Mouse (Mus musculus): ENCODE results near the gene Rassf1. TPM values are rescaled to one million over a fixed set of nuclear protein-coding genes. Genes with fewer than 3 reads are reported as not detected.

Gene Rassf1
- 35.4 and 39.0 TPM in 2 replicates for polyA plus RNA-seq (2015; fragmentation: Nextera tagmentation; extraction: Ambion mirVana)

DNA sequence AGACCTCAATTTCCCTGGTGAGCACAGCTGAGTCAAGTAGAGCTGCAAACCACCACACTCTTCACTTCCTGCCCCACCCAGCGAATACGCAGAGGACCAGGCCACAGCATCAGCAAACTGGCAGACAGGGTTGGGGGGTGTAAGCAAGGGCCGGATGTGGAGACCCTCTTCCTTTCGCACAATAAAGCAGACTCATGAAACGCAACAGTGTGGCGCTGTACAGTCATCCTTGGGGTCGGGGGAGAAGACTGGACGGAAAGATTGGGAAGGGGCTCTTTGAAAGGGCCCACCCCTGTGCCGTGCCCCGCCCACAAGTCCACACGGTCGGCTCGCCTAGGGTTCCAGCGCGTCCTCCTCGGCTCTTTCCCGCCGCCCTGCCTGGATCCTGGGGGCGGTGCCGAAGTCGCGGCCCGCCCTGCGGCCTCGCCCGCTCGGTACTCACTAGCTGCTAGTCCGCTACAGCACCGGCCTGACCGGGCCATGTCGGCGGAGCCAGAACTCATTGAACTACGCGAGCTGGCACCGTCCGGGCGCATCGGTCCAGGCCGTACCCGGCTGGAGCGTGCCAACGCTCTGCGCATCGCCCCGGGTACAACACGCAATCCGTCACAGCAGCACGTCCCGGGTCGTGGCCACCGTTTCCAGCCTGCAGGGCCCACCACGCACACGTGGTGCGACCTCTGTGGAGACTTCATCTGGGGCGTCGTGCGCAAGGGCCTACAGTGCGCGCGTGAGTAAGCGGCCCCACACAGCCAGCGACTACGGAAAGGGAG lies at the start of gene Rassf1:
Gene Rassf1, plus strand, starts transcription at position 439 of the 773 bp plus-strand sequence.
- no peaks in the 10 kb centered on the region for H3K36me3 ChIP-seq
- H3K4me3 ChIP-seq = peak within 1 kb of the TSS; percentile 36
- H3K27ac ChIP-seq (replicated peaks) = 0 out of 2 replicates have a peak within 1 kb of the TSS, but pooled peaks have one; percentile 28
- H3K4me2 ChIP-seq = peak within 1 kb of the TSS; percentile 97
- H3K9ac ChIP-seq = peak within 1 kb of the TSS; percentile 68
- H3K9me3 ChIP-seq = no peaks in the 10 kb centered on the region
- ATAC-seq (ENCODE audit: low read depth) = no peak
- peaks cover 56% of the 10 kb centered on the region for H3K27me3 ChIP-seq
- 1% methylated on average over 63 of the region's 63 CpGs for whole genome bisulfite sequencing
- H3K4me1 ChIP-seq (replicated peaks) = peaks cover 61% of the 10 kb centered on the region

DNA sequence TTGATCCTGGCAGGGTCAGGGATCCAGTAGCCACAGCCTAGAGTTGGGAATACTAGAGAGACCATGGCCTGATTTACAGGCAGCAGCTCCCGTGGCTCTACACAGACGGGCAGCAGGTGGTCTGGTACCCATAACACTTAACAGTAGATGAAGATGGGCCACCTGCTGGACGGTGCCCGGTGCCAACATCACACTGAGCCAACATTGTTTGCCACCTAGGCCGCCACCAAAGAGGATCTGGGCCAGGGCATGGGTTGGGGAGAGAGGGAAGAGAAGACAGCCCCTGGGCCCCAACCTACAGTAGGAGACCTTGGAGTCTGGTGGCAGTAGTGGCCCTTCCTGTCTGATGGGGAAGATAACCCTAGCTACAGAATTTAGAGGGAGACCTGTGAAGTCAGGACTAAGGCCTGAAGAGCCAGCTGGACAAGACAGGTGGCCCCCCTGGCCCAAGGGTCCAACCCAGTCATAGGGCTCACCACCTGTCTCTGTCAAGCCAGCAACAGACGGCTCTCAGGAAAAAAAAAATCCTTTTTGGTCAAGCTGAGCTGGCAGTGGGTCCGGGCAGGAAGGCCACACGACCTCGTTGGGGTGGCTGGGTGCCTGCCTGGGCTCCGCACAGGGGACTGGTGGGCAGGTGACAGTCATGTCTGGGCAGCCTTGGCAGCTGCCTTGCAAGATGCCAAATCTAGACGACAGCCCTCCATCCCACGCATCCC lies 49.1 kb upstream of the Rassf1 start:
- no peaks in the 10 kb centered on the region for H3K27me3 ChIP-seq
- H3K27ac ChIP-seq (replicated peaks) = no peak overlapping the region
- H3K4me3 ChIP-seq = no peak overlapping the region
- ATAC-seq (ENCODE audit: low read depth) = no peak
- H3K4me2 ChIP-seq = no peak overlapping the region
- WGBS = 79% methylated on average over 12 of the region's 12 CpGs
- peaks cover 17% of the 10 kb centered on the region for H3K36me3 ChIP-seq
- no peak overlapping the region for H3K9ac ChIP-seq
- H3K4me1 ChIP-seq (replicated peaks) = peaks cover 61% of the 10 kb centered on the region
- H3K9me3 ChIP-seq = no peaks in the 10 kb centered on the region

DNA sequence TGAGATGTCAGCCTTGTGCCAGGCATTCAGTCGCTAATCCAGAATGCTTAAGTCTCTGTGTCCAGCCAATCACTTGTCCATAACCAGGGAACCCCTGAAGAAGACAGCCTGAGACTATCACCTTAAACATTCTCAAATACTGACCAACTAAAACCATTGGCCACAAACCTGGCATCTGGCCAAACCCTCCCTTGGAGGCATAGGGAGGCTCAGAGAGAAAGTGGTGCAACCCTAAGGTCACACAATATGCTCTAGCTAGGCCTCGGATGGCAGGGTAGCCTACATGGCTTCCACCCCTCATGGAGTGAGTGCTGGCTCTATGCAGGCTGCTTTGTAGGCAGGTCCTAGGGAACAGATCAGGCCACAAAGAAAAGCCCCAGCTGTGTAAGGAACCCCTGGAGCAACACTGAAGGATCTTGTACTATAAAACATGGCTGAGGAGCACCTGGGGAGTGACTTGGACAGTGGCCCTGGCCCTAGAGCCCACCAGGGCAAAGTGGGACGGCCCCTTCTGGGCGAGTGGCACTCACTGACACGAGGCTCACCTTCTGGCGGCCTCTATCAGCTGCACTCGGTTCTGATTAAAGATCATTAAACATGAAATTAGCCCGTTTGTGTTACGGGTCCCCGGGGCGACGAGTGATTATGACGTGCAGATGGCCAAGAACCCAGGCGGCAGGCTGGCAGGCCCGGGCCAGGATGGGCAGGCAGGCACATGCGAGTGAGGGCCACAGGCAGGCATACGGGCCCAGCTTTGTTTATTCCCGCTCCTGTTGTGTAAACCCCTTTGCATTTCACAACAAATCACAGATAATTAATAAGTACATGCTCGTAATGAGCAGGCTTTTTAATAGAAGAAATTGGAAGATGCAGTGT lies 46.5 kb upstream of the Rassf1 start:
- 35% methylated on average over 19 of the region's 19 CpGs for WGBS
- Histone ChIP-seq H3K27ac (replicated peaks) (peak overlapping the region; percentile 90), H3K4me1 (replicated peaks) (peaks cover 87% of the 10 kb centered on the region), H3K9ac (peak overlapping the region; percentile 36; the same call in 1 of the 2 replicates), H3K4me2 (no peak overlapping the region), H3K36me3 (peaks cover 7% of the 10 kb centered on the region; the same call in 1 of the 2 replicates), H3K4me3 (no peak overlapping the region), H3K27me3 (no peaks in the 10 kb centered on the region), H3K9me3 (no peaks in the 10 kb centered on the region)
- ATAC-seq (ENCODE audit: low read depth) = peak; percentile 62

DNA sequence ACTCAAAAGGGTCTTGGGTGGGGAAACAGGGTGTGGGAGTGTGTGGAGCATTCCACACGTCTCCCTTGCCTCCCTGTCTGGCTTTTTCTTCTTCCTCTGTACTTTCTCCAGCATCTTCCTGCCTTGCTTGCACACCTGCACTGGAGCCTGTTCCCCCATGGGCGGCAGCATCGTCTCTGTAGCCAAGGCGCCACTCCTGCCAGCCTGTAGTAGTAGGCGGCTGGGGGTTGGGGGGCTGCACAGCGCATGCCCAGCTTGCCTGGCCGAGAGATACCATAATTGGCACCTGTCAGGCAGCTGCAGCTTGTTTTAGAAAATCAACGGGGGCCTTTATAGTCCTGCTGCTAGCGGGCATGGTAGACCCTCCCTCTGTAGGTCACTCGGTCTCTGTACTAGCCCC lies 43.1 kb upstream of the Rassf1 start:
- ATAC-seq (ENCODE audit: low read depth) = no peak; the same call in 1 of the 2 replicates
- H3K9me3 ChIP-seq = no peaks in the 10 kb centered on the region
- H3K4me3 ChIP-seq = no peak overlapping the region
- H3K36me3 ChIP-seq = peaks cover 3% of the 10 kb centered on the region; the same call in 1 of the 2 replicates
- 0 out of 2 replicates have a peak overlapping the region, but pooled peaks have one; percentile 1 for H3K9ac ChIP-seq
- H3K27me3 ChIP-seq = no peaks in the 10 kb centered on the region
- WGBS = 35% methylated on average over 10 of the region's 10 CpGs
- peak overlapping the region; percentile 86 for H3K27ac ChIP-seq (replicated peaks)
- peaks cover 100% of the 10 kb centered on the region for H3K4me1 ChIP-seq (replicated peaks)
- H3K4me2 ChIP-seq = no peak overlapping the region

DNA sequence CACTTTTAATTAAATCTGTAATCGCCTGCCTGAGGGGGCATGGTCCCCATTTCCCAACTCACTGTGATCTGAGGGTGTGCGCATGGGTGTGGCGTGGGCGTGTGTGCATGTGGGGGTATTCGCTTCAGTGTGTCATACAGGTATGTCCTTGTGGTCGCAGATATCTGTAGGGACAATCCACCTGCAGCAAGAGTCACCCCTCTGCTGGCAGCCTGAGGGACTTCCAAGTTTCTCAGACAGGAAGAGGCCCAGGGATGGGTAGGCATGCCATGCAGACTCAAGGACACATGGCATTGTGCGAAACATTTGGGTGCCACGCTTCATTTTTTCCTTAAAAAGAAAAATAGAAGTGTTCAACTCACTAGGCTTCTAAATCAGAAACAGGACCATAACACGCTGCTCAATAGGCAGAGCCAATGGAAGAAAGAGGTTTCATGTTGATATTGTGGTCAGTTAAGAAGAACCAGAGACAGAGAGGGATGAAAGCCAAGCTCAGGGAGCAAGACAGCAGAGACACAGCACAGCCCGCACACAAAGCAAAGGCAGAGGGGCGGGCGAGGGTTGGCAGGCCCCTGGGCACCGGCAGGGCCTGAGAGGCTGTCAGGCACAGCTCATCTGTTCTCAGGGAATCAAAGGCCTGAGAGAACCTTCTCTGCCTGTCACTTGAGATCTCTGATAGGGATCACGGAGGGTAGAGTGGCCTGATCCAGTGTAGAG lies 40.8 kb upstream of the Rassf1 start:
- Histone ChIP-seq H3K4me1 (replicated peaks) (peaks cover 90% of the 10 kb centered on the region), H3K9ac (no peak overlapping the region)
- WGBS = 71% methylated on average over 14 of the region's 14 CpGs

DNA sequence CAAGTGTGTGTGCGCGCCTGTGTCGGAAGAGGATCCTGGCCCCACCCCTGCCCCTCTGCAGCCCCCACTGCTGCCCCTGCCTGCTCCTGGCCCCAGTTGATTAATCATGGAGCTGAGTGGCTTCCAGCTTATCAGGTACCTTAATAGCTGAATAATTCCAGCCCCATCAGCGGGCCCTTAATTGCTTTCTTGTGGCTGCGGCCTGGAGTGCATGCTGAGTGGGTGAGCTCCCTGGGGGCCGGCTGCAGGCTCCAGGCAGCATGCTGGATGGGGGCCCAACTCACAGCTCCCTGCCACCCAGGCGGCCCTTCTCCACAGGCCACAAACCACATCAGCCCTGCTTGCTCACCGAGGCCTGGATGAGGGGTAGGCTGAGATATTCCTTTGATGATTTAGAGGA lies 39.9 kb upstream of the Rassf1 start:
- H3K9ac ChIP-seq = peak overlapping the region; percentile 38; the same call in 1 of the 2 replicates
- H3K4me3 ChIP-seq = no peak overlapping the region
- no peaks in the 10 kb centered on the region for H3K27me3 ChIP-seq
- peaks cover 3% of the 10 kb centered on the region; the same call in 1 of the 2 replicates for H3K36me3 ChIP-seq
- H3K9me3 ChIP-seq = no peaks in the 10 kb centered on the region
- peak overlapping the region; percentile 86 for H3K27ac ChIP-seq (replicated peaks)
- H3K4me2 ChIP-seq = no peak overlapping the region
- ATAC-seq (ENCODE audit: low read depth) = no peak
- peaks cover 81% of the 10 kb centered on the region for H3K4me1 ChIP-seq (replicated peaks)
- 30% methylated on average over 8 of the region's 8 CpGs for WGBS

More for the DNA sequence above, 40.8 kb upstream of the Rassf1 start:
- H3K36me3 ChIP-seq = peaks cover 3% of the 10 kb centered on the region; the same call in 1 of the 2 replicates
- no peak for ATAC-seq (ENCODE audit: low read depth)
- no peaks in the 10 kb centered on the region for H3K27me3 ChIP-seq
- H3K4me3 ChIP-seq = no peak overlapping the region
- H3K4me2 ChIP-seq = no peak overlapping the region
- peak overlapping the region; percentile 86 for H3K27ac ChIP-seq (replicated peaks)
- no peaks in the 10 kb centered on the region for H3K9me3 ChIP-seq

DNA sequence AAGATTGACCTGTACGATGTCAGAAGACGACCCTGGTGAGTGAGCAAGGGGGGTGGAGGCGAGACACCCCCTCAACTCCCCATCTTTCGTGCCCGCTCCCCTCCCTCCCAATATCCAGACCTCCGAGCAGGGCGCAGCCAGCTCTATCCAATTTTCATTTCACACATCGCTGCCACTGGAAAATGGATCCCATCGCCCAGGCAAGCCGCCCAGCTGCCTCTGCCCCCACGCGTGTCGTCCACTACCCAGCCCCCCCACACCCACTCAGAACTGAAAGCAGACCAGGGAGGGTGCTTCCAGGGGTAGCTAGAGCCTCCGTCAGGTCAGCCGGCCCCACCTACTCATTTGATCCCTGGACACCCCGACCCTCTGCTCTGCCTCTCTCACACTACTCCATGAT lies 39.0 kb upstream of the Rassf1 start:
- no peak for ATAC-seq (ENCODE audit: low read depth)
- WGBS = 51% methylated on average over 16 of the region's 16 CpGs
- no peak overlapping the region for H3K4me2 ChIP-seq
- no peaks in the 10 kb centered on the region for H3K27me3 ChIP-seq
- no peak overlapping the region for H3K9ac ChIP-seq
- no peak overlapping the region for H3K4me3 ChIP-seq
- no peaks in the 10 kb centered on the region for H3K9me3 ChIP-seq
- H3K36me3 ChIP-seq = peaks cover 11% of the 10 kb centered on the region; the same call in 1 of the 2 replicates
- peak overlapping the region; percentile 86 for H3K27ac ChIP-seq (replicated peaks)
- peaks cover 72% of the 10 kb centered on the region for H3K4me1 ChIP-seq (replicated peaks)

DNA sequence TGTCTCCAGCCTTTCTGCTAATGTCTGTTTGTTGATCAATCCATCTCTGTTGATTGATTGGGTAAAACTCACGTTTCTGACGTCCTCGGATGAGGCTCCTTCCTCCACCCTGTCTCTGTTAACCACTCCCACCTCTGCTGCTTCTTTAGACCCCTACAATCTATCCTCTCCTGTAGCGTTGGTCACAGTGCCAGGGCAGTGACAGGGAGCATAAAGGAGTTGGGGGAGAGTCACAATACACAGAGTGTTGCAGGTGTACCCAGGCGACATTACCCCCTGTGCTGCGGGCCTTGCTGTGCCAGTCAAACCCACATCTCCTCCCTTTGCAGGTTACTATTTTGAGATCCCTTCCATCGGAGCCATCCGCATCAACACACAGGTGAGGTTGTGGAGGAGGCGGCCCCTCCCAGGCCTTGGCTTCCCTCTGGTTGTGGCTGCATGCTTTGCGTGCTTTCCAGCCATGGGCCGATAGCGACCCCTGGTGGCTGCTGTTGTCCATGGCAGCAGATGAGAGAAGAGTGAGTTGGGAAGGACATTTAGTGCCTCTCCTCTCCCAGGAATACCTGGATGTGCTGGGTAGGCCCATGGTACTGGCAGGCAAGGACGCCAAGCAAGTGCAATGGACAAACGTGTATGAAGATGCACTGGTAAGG lies 36.9 kb upstream of the Rassf1 start:
- Histone ChIP-seq H3K36me3 (peaks cover 26% of the 10 kb centered on the region; the same call in 1 of the 2 replicates), H3K4me2 (no peak overlapping the region), H3K9ac (no peak overlapping the region; the same call in 1 of the 2 replicates), H3K4me3 (no peak overlapping the region), H3K27ac (replicated peaks) (peak overlapping the region; percentile 86; the same call in 1 of the 2 replicates), H3K4me1 (replicated peaks) (peaks cover 51% of the 10 kb centered on the region), H3K9me3 (no peaks in the 10 kb centered on the region), H3K27me3 (peaks cover 3% of the 10 kb centered on the region; the same call in 1 of the 2 replicates)
- peak; percentile 24; the same call in 1 of the 2 replicates for ATAC-seq (ENCODE audit: low read depth)
- 23% methylated on average over 14 of the region's 14 CpGs for whole genome bisulfite sequencing

DNA sequence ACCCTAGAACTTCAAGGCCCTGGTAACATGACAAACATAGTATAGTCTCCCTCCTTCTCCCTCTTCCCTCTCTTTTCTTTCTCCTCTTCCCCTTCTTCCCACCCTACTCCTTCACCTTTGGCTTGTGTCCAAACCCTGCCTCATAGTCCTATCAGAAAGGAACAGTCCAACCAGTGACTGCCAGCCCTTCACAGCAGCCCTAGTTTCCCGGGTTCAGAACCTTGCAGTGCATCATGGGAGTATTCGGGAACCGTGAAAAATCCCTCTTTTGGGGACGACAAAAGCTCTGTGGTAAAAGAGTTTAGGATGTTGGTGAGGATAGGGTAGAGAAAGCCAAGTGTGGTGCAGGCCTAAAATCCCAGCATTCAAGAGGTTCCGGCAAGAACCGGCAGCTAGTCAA lies 31.0 kb upstream of the Rassf1 start:
- Histone ChIP-seq H3K4me2 (no peak overlapping the region), H3K36me3 (peaks cover 42% of the 10 kb centered on the region), H3K27me3 (peaks cover 21% of the 10 kb centered on the region), H3K27ac (replicated peaks) (no peak overlapping the region; the same call in 1 of the 2 replicates), H3K4me3 (no peak overlapping the region), H3K9me3 (no peaks in the 10 kb centered on the region), H3K9ac (no peak overlapping the region), H3K4me1 (replicated peaks) (peaks cover 28% of the 10 kb centered on the region)
- 38% methylated on average over 6 of the region's 6 CpGs for WGBS
- no peak for ATAC-seq (ENCODE audit: low read depth)

DNA sequence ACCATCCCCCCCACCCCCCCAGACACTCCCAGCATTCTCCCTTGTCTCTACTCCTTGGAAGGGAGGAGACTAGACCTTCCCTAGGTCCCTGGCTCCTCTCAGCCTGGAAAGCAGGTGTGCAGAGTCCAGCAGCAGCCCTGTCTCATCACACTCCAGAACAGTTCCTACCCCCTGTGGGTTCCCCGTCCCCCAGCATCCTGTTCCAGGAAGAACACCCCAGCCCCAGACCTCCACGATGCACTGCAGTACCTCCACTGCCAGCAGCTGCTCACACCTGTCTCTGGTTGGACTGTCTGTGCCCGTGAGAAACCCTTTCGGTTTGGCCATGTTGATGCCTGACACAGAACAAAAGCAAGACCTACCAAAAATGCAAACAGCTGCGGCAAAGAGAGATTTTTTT lies 30.2 kb upstream of the Rassf1 start:
- 64% methylated on average over 5 of the region's 5 CpGs for WGBS
- Histone ChIP-seq H3K36me3 (peaks cover 47% of the 10 kb centered on the region), H3K4me2 (no peak overlapping the region), H3K4me1 (replicated peaks) (peaks cover 30% of the 10 kb centered on the region), H3K27me3 (peaks cover 30% of the 10 kb centered on the region), H3K27ac (replicated peaks) (peak overlapping the region; percentile 64), H3K9me3 (no peaks in the 10 kb centered on the region), H3K9ac (peak overlapping the region; percentile 34; the same call in 1 of the 2 replicates), H3K4me3 (no peak overlapping the region)
- ATAC-seq (ENCODE audit: low read depth) = no peak

Data from neural tube, embryonic 13.5 days (tissue).